ENCODE assay signal across 12 mouse cellular contexts in the genomic region with DNA sequence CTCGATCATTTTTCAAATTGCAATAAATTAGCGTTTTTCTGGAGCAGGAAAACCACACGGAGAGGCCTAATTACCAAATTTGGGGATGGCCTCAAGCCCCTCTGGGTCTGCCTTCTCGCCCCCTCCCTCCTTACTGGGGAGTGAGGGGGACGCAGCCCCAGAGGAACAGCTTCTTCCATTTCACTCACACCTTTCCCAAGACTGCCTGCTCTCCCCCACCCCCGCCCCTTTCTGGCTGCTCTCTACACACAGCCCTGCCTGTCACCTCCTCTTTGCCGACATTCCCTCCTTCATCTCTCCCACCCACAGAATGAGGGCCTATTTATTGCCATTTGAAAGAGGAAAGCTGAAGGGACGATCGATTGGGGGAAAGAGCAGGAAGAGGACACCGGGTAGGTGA.
DNase-seq lines count a peak whose midpoint lies in the region; ATAC-seq lines count a peak whose summit lies in the region.
"Had no signal": no experiment of that assay in that cellular context is flagged by ENCODE, and none has a peak within 500 bp of the region (broad histone marks: within the 10 kb centered on the region; RNA-seq: fewer than 3 reads in every experiment).

No protein-coding gene starts in this region.

- H3K36me3 ChIP-seq in kidney, embryonic 15.5 days: no peaks in the 10 kb centered on the region
- no peaks in the 10 kb centered on the region for H3K36me3 ChIP-seq in embryonic facial prominence, embryonic 14.5 days (ENCODE audit: control insufficient read depth, insufficient read depth, low read length)
- H3K36me3 ChIP-seq in hindbrain, embryonic 13.5 days: no peaks in the 10 kb centered on the region
- no peaks in the 10 kb centered on the region for H3K36me3 ChIP-seq in midbrain, embryonic 13.5 days
- H3K36me3 ChIP-seq: liver, embryonic 13.5 days had no signal

- no peak for ATAC-seq in kidney, embryonic 15.5 days (replicated peaks; ENCODE audit: low FRiP score)
- ATAC-seq in embryonic facial prominence, embryonic 14.5 days (ENCODE audit: low read depth): peak; percentile 55
- peak; percentile 71 for ATAC-seq in hindbrain, embryonic 13.5 days (ENCODE audit: low FRiP score)
- ATAC-seq in midbrain, embryonic 13.5 days: peak; percentile 54

- H3K4me1 ChIP-seq in kidney, embryonic 15.5 days: peaks cover 12% of the 10 kb centered on the region
- no peaks in the 10 kb centered on the region for H3K4me1 ChIP-seq in embryonic facial prominence, embryonic 14.5 days (ENCODE audit: control insufficient read depth, insufficient read depth, low read length)
- peaks cover 18% of the 10 kb centered on the region for H3K4me1 ChIP-seq in hindbrain, embryonic 13.5 days (replicated peaks)
- H3K4me1 ChIP-seq in midbrain, embryonic 13.5 days (replicated peaks): peaks cover 14% of the 10 kb centered on the region
- H3K4me1 ChIP-seq: liver, embryonic 13.5 days had no signal

- H3K9ac ChIP-seq in kidney, embryonic 15.5 days: no peak overlapping the region
- no peak overlapping the region for H3K9ac ChIP-seq in embryonic facial prominence, embryonic 14.5 days (ENCODE audit: low read depth, low read length)
- H3K9ac ChIP-seq in hindbrain, embryonic 13.5 days: no peak overlapping the region
- H3K9ac ChIP-seq in midbrain, embryonic 13.5 days (replicated peaks): 0 out of 2 replicates have a peak overlapping the region, but pooled peaks have one; percentile 32
- H3K9ac ChIP-seq: liver, embryonic 13.5 days had no signal

- no peaks in the 10 kb centered on the region for H3K9me3 ChIP-seq in kidney, embryonic 15.5 days (replicated peaks)
- H3K9me3 ChIP-seq in embryonic facial prominence, embryonic 14.5 days (ENCODE audit: control insufficient read depth, low read length): no peaks in the 10 kb centered on the region
- no peaks in the 10 kb centered on the region for H3K9me3 ChIP-seq in hindbrain, embryonic 13.5 days
- no peaks in the 10 kb centered on the region for H3K9me3 ChIP-seq in midbrain, embryonic 13.5 days
- H3K9me3 ChIP-seq: liver, embryonic 13.5 days had no signal

- WGBS in kidney, embryonic 15.5 days: 34% methylated on average over 10 of the region's 10 CpGs
- WGBS in embryonic facial prominence, embryonic 14.5 days: 22% methylated on average over 10 of the region's 10 CpGs
- WGBS in hindbrain, embryonic 13.5 days: 18% methylated on average over 6 of the region's 10 CpGs
- WGBS in midbrain, embryonic 13.5 days: 31% methylated on average over 8 of the region's 10 CpGs

- H3K4me2 ChIP-seq in kidney, embryonic 15.5 days: peak overlapping the region; percentile 50
- H3K4me2 ChIP-seq in embryonic facial prominence, embryonic 14.5 days (ENCODE audit: low read depth, low read length): peak overlapping the region; percentile 41
- H3K4me2 ChIP-seq in hindbrain, embryonic 13.5 days: peak overlapping the region; percentile 41
- H3K4me2 ChIP-seq in midbrain, embryonic 13.5 days (replicated peaks): peak overlapping the region; percentile 35
- H3K4me2 ChIP-seq: liver, embryonic 13.5 days had no signal

- peaks cover 78% of the 10 kb centered on the region for H3K27me3 ChIP-seq in kidney, embryonic 15.5 days
- peaks cover 20% of the 10 kb centered on the region; the same call in 1 of the 2 replicates for H3K27me3 ChIP-seq in embryonic facial prominence, embryonic 14.5 days (replicated peaks; ENCODE audit: control insufficient read depth, insufficient read depth, low read length)
- peaks cover 92% of the 10 kb centered on the region for H3K27me3 ChIP-seq in hindbrain, embryonic 13.5 days
- peaks cover 92% of the 10 kb centered on the region for H3K27me3 ChIP-seq in midbrain, embryonic 13.5 days

- DNase-seq in kidney, adult 8-10 months: no peak
- DNase-seq in embryonic facial prominence, embryonic 14.5 days (ENCODE audit: low spot score): no peak
- DNase-seq in adrenal gland, postnatal 10 days: no peak
- DNase-seq in gastrocnemius, adult 8-10 months (ENCODE audit: low spot score in 2 of 2): no peak
- DNase-seq in spleen, postnatal 4 days (ENCODE audit: low spot score in 2 of 2): no peak
- DNase-seq: gastrocnemius, postnatal 25 days; liver, embryonic 13.5 days; thymus, postnatal 14 days had no signal

- 0 out of 2 replicates have a peak overlapping the region, but pooled peaks have one; percentile 22 for H3K27ac ChIP-seq in kidney, embryonic 15.5 days
- H3K27ac ChIP-seq in embryonic facial prominence, embryonic 14.5 days (replicated peaks; ENCODE audit: low read depth, low read length): no peak overlapping the region
- H3K27ac ChIP-seq in hindbrain, embryonic 13.5 days: peak overlapping the region; percentile 60
- no peak overlapping the region for H3K27ac ChIP-seq in midbrain, embryonic 13.5 days
- H3K27ac ChIP-seq: liver, embryonic 13.5 days had no signal

- no peak overlapping the region for H3K4me3 ChIP-seq in kidney, embryonic 15.5 days (replicated peaks)
- no peak overlapping the region for H3K4me3 ChIP-seq in embryonic facial prominence, embryonic 14.5 days (ENCODE audit: low read depth, low read length)
- H3K4me3 ChIP-seq in hindbrain, embryonic 13.5 days: no peak overlapping the region
- H3K4me3 ChIP-seq in midbrain, embryonic 13.5 days (replicated peaks): no peak overlapping the region
- H3K4me3 ChIP-seq: liver, embryonic 13.5 days; myocyte had no signal

Comparison
In these comparisons a context has a peak if more than half of its experiments do, and no peak if none do; other contexts are left out.
1. H3K27ac ChIP-seq: peak in kidney, embryonic 15.5 days (single experiment) and hindbrain, embryonic 13.5 days (single experiment); none in embryonic facial prominence, embryonic 14.5 days (single experiment) and midbrain, embryonic 13.5 days (single experiment).
2. Peak in every context shown above with its lines, with median percentiles within 50 percentile points of each other: H3K4me2 ChIP-seq.